ENCODE assay signal across 13 mouse cellular contexts in the genomic region with DNA sequence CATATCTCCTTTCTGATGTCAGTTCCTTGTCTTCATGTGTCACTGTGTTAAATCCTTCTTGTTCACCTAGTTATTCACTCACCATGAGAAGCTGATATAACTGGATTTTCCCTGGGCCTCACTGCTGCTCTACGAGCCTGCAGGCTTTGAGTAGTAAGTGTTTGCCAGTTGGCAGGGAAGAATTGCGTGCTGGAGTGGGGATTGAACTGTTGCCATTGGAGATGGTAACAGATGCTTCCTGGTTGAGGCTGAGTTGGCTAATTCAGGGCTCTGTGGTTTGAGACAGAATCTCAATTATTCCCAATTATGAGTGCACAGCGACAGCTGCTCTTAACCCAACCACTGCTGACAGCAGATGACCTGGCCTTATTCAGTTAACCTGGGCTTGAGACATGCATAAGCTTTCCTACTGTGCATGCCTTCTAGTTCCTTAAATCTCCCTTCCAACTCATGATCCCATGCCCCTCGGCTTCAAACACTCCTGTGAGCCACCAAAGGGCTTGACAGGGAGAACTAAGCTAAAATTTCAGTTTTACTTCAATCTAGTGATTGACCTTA.
DNase-seq lines count a peak whose midpoint lies in the region; ATAC-seq and TF ChIP-seq lines count a peak whose summit lies in the region.
"Had no signal": no experiment of that assay in that cellular context is flagged by ENCODE, and none has a peak within 500 bp of the region (broad histone marks: within the 10 kb centered on the region; RNA-seq: fewer than 3 reads in every experiment).

No protein-coding gene starts in this region.

- H3K4me3 ChIP-seq in lung, postnatal 0 days (ENCODE audit: low read depth, low read length): no peak overlapping the region
- no peak overlapping the region for H3K4me3 ChIP-seq in layer of hippocampus, adult 2 months
- H3K4me3 ChIP-seq in neural tube, embryonic 15.5 days (replicated peaks): no peak overlapping the region

- no peaks in the 10 kb centered on the region for H3K4me1 ChIP-seq in lung, postnatal 0 days (ENCODE audit: insufficient read depth, low read depth, low read length)
- H3K4me1 ChIP-seq in neural tube, embryonic 15.5 days: no peaks in the 10 kb centered on the region

- H3K27me3 ChIP-seq in lung, postnatal 0 days (replicated peaks; ENCODE audit: insufficient read depth, low read length): no peaks in the 10 kb centered on the region
- no peaks in the 10 kb centered on the region for H3K27me3 ChIP-seq in neural tube, embryonic 15.5 days (replicated peaks)

- no peak for TF ChIP-seq EP300 in lung, postnatal 0 days (IDR thresholded peaks at IDR 0.05)

- TF ChIP-seq CTCF in lung, postnatal 0 days (IDR thresholded peaks at IDR 0.05): no peak
- TF ChIP-seq CTCF in layer of hippocampus, adult 2 months (conservative IDR thresholded peaks at IDR 0.05): peak; percentile 45

- no peaks in the 10 kb centered on the region for H3K36me3 ChIP-seq in lung, postnatal 0 days (ENCODE audit: insufficient read depth, low read length)
- H3K36me3 ChIP-seq in neural tube, embryonic 15.5 days: no peaks in the 10 kb centered on the region

- no peak for DNase-seq in lung, postnatal 0 days (ENCODE audit: low spot score)
- no peak for DNase-seq in lung, postnatal 25 days (ENCODE audit: low spot score)
- peak; percentile 28 for DNase-seq in cerebellum, adult 8-10 months
- peak; percentile 66 to 75 for DNase-seq in layer of hippocampus, adult 2 months (ENCODE audit: low spot score in 2 of 2)
- DNase-seq in right cerebral cortex, postnatal 25 days: peak; percentile 42
- no peak for DNase-seq in MN1 (ENCODE audit: low spot score)
- DNase-seq in embryo, embryonic 10.5 days (ENCODE audit: low spot score): no peak
- DNase-seq: adrenal gland, adult 2 months; embryo, embryonic 11 days; gastrocnemius, postnatal 10 days; spleen, adult 18-20 months; thymus, postnatal 4 days had no signal

- no peaks in the 10 kb centered on the region for H3K9me3 ChIP-seq in lung, postnatal 0 days (ENCODE audit: low read length)
- no peaks in the 10 kb centered on the region for H3K9me3 ChIP-seq in neural tube, embryonic 15.5 days (replicated peaks)

- H3K27ac ChIP-seq in lung, postnatal 0 days (ENCODE audit: low read length): no peak overlapping the region
- peak overlapping the region; percentile 72 for H3K27ac ChIP-seq in layer of hippocampus, adult 2 months
- no peak overlapping the region for H3K27ac ChIP-seq in neural tube, embryonic 15.5 days (replicated peaks)

- no peak overlapping the region for H3K9ac ChIP-seq in lung, postnatal 0 days (replicated peaks; ENCODE audit: low read depth)
- no peak overlapping the region for H3K9ac ChIP-seq in neural tube, embryonic 15.5 days (replicated peaks)

- 0 out of 2 replicates have a peak, but pooled peaks have one; percentile 26 for ATAC-seq in lung, postnatal 0 days
- no peak for ATAC-seq in neural tube, embryonic 15.5 days (ENCODE audit: low FRiP score)

- no peak overlapping the region for H3K4me2 ChIP-seq in lung, postnatal 0 days (replicated peaks; ENCODE audit: low read depth, low read length)
- no peak overlapping the region for H3K4me2 ChIP-seq in neural tube, embryonic 15.5 days

- WGBS in lung, postnatal 0 days: 51% methylated on average over 4 of the region's 4 CpGs
- WGBS in neural tube, embryonic 15.5 days: 73% methylated on average over 4 of the region's 4 CpGs

Comparison
In these comparisons a context has a peak if more than half of its experiments do, and no peak if none do; other contexts are left out.
1. DNase-seq: peak in cerebellum, adult 8-10 months (single experiment), layer of hippocampus, adult 2 months (2 of 2) and right cerebral cortex, postnatal 25 days (single experiment); none in lung, postnatal 0 days (single experiment), lung, postnatal 25 days (single experiment), MN1 (single experiment) and embryo, embryonic 10.5 days (single experiment).